Mouse (Mus musculus) lung, embryonic 16.5 days (tissue): Measurements from ENCODE around the gene H2-M10.6. TPM values are rescaled to one million over a fixed set of nuclear protein-coding genes. Genes with fewer than 3 reads are reported as not detected.

Source experiments
- ATAC-seq: fragments of 200-750 bp; cut with Nextera tagmentation; 2 replicates; pipeline ENCODE4 v1.8.0; 2017; ENCODE audit warnings: low read depth, mild to moderate bottlenecking, moderate library complexity
- H3K27ac ChIP-seq: fragments of 300-500 bp; sonication (generic); 2 replicates; pipeline ENCODE4 v1.5.1; 2014; ENCODE audit warnings: mild to moderate bottlenecking, control low read depth, low read length
- H3K27me3 ChIP-seq: fragments of 300-500 bp; sonication (generic); 2 replicates; pipeline ENCODE4 v1.6.1; 2014; ENCODE audit warnings: low read depth, low read length, mixed read lengths; ENCODE audit not compliant: control insufficient read depth, insufficient read depth
- H3K36me3 ChIP-seq: fragments of 300-500 bp; sonication (generic); 2 replicates; pipeline ENCODE4 v1.6.1; 2014; ENCODE audit warnings: low read length; ENCODE audit not compliant: control insufficient read depth, insufficient read depth
- H3K4me1 ChIP-seq: fragments of 300-500 bp; sonication (generic); replicated peaks from 2 replicates; pipeline ENCODE4 v1.6.1; 2014; ENCODE audit warnings: low read length, mixed read lengths; ENCODE audit not compliant: control insufficient read depth, insufficient read depth
- H3K4me2 ChIP-seq: fragments of 300-500 bp; sonication (generic); 2 replicates; pipeline ENCODE4 v1.6.1; 2014; ENCODE audit warnings: low read depth, low read length, control low read depth
- H3K4me3 ChIP-seq: fragments of 300-500 bp; sonication (generic); 2 replicates; pipeline ENCODE4 v1.5.1; 2014; ENCODE audit warnings: mild to moderate bottlenecking, low read length, control low read depth
- H3K9ac ChIP-seq: fragments of 300-500 bp; sonication (generic); 2 replicates; pipeline ENCODE4 v1.6.1; 2014; ENCODE audit warnings: low read length, control low read depth
- H3K9me3 ChIP-seq: fragments of 300-500 bp; sonication (generic); 2 replicates; pipeline ENCODE4 v1.6.1; 2016; ENCODE audit warnings: low read length; ENCODE audit not compliant: control insufficient read depth
- WGBS: fragments of 180-500 bp; shearing (Covaris S2); extraction: QIAGEN DNeasy Blood & Tissue Kit; methylation state at CpG from one replicate; pipeline ENCODE4 v1.1.7; 2014; 5-methylcytosine and 5-hydroxymethylcytosine counted together
- polyA plus RNA-seq: library from polyadenylated mRNA; unstranded; fragments of >200 nt; fragmentation: Nextera tagmentation; extraction: Ambion mirVana; gene quantifications from 2 replicates; pipeline ENCODE4 v1.2.1, GENCODE M21; 2015

Gene H2-M10.6
- polyA plus RNA-seq, 1 experiment from 2014 or later: not detected

DNA sequence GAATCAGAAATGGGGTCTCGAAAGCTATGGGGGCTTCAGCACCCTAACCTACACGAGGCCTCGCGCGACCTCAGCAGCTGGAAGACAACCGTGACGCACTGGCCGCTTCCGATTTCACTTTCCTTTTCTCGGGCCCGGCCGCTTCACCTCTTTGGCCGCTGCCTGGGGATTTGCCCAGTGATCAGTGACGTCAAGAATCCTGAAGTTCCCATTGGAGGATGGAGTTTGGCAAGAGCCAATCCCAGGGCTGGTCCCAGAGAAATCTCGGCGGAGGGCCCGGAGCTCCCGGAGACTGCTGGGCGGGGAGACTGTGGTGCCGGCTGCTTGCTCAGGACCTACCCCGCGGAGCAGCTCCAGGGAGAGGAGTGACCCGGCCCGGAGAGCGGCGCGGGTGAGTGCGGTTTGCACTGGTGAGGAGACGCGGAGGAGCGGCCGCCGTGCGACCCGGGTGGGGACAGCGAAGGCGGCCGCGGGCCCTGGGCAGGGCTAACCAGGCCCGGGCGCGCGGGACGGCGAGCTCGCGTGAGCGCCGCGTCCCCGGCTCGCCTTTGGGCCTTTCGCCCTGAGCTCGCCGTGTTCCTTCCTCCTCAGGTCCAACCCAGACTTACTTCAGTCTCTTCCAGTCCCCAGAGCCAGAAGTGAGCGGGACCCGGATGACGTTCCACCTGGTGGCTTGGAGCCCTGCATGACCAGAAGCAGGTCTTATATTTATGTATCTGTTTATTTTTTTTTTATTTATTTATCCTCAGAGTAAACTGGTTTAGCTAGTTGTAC, 25.1 kb downstream of the H2-M10.6 start, which contains the start of gene Trim26:
Gene Trim26 (plus strand): TSS at position 261 of the 774 bp plus-strand sequence.
- Histone ChIP-seq H3K27me3 (no peaks in the 10 kb centered on the region), H3K9ac (peak within 1 kb of the TSS; percentile 92), H3K9me3 (no peaks in the 10 kb centered on the region), H3K4me3 (peak within 1 kb of the TSS; percentile 77), H3K4me1 (peaks cover 13% of the 10 kb centered on the region; the same call in 1 of the 2 replicates), H3K4me2 (peak within 1 kb of the TSS; percentile 70), H3K36me3 (no peaks in the 10 kb centered on the region), H3K27ac (peak within 1 kb of the TSS; percentile 94)
- ATAC-seq: peak; percentile 99
- WGBS: under 1% methylated on average over 58 of the region's 58 CpGs

DNA sequence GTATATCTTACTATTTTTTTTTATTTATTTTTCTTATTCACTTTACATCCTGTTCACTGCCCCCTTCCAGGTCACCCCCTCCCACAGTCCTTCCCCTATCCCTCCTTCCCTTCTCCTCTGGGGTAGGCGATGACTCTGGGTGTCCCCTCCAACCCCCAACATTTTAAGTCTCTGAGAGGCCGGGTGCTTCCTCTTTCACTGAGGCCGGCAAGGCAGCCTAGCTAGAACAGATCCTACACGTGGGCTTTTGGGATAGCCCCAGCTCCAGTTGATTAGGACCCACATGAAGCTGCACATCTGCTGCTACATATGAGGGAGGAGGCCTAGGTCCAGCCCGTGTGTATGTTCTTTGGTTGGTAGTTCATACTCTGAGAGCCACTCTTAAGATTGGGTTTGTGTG, 27.0 kb downstream of the H2-M10.6 start:
- H3K9ac ChIP-seq: no peak overlapping the region
- H3K4me3 ChIP-seq: no peak overlapping the region
- ATAC-seq: no peak
- WGBS: 76% methylated on average over 5 of the region's 5 CpGs
- H3K36me3 ChIP-seq: no peaks in the 10 kb centered on the region
- H3K9me3 ChIP-seq: no peaks in the 10 kb centered on the region
- H3K27me3 ChIP-seq: no peaks in the 10 kb centered on the region
- H3K4me2 ChIP-seq: no peak overlapping the region
- no peak overlapping the region for H3K27ac ChIP-seq
- H3K4me1 ChIP-seq: peaks cover 16% of the 10 kb centered on the region; the same call in 1 of the 2 replicates

GRCm38 (mm10) chr17:36839931-36840330, 28.0 kb downstream of the H2-M10.6 start:
- H3K9ac ChIP-seq: no peak overlapping the region
- WGBS: 69% methylated on average over 3 of the region's 3 CpGs

GRCm38 (mm10) chr17:36840961-36841445, 29.0 kb downstream of the H2-M10.6 start:
- Histone ChIP-seq H3K4me2 (no peak overlapping the region), H3K36me3 (no peaks in the 10 kb centered on the region), H3K27ac (no peak overlapping the region), H3K9me3 (no peaks in the 10 kb centered on the region), H3K9ac (no peak overlapping the region), H3K4me3 (no peak overlapping the region), H3K4me1 (peaks cover 15% of the 10 kb centered on the region; the same call in 1 of the 2 replicates), H3K27me3 (no peaks in the 10 kb centered on the region)
- ATAC-seq: no peak

More at GRCm38 (mm10) chr17:36839931-36840330, 28.0 kb downstream of the H2-M10.6 start:
- Histone ChIP-seq H3K4me1 (peaks cover 19% of the 10 kb centered on the region; the same call in 1 of the 2 replicates), H3K27me3 (no peaks in the 10 kb centered on the region), H3K9me3 (no peaks in the 10 kb centered on the region), H3K4me3 (no peak overlapping the region), H3K36me3 (no peaks in the 10 kb centered on the region), H3K27ac (no peak overlapping the region), H3K4me2 (no peak overlapping the region)
- ATAC-seq: no peak

DNA sequence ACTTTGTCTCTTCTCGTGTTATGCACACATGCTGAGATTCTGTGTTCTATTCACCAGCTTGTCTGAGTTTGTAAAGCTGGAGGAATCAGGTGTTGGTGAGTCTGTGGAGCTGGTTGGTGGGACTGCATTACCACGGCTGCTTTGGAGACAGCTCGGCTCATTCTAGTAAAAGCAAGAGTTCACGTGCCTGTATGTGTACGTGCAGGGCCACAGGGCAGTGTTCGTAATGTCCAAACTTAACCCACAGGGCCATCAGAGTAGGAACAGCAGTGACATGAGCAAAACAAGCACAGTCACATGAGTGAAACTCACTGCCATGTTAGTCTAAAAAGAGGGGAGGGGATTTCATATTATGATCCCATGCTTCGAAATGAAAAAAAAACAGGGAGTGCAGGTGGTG, 31.7 kb downstream of the H2-M10.6 start:
- no peak overlapping the region for H3K4me2 ChIP-seq
- no peaks in the 10 kb centered on the region for H3K9me3 ChIP-seq
- WGBS: 77% methylated on average over 7 of the region's 7 CpGs
- H3K4me1 ChIP-seq: peaks cover 6% of the 10 kb centered on the region; the same call in 1 of the 2 replicates
- H3K9ac ChIP-seq: no peak overlapping the region
- no peak overlapping the region for H3K4me3 ChIP-seq
- H3K27ac ChIP-seq: no peak overlapping the region
- H3K36me3 ChIP-seq: no peaks in the 10 kb centered on the region
- ATAC-seq: no peak
- H3K27me3 ChIP-seq: no peaks in the 10 kb centered on the region

- H3K27ac ChIP-seq: no peak overlapping the region
- no peaks in the 10 kb centered on the region for H3K9me3 ChIP-seq
- no peak overlapping the region for H3K4me3 ChIP-seq
- H3K4me2 ChIP-seq: no peak overlapping the region
- no peak for ATAC-seq
- H3K4me1 ChIP-seq: peaks cover 6% of the 10 kb centered on the region; the same call in 1 of the 2 replicates
- no peaks in the 10 kb centered on the region for H3K27me3 ChIP-seq
- H3K36me3 ChIP-seq: no peaks in the 10 kb centered on the region
- H3K9ac ChIP-seq: no peak overlapping the region
Measured at GRCm38 (mm10) chr17:36844286-36844719, 32.3 kb downstream of the H2-M10.6 start.

DNA sequence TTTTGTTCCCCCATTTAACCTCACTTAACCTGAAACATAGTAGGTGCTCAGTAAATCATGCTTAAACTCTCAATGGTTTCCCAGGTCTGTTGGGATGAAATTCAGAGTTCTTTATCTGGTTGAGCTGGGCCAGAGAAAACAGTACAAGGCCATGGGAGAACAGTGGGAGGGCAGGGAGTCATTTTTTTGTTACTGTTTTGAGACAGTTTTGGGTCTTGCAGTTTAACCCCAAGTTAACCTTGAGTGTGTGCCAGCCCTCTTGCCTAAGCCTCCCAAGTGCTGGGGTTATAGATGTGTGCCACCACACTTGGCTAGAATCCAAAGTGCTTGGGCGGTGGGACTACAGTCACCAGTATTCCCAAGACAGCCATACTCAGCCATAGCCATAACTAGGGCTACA, 32.8 kb downstream of the H2-M10.6 start:
- no peak for ATAC-seq
- H3K9ac ChIP-seq: no peak overlapping the region
- no peak overlapping the region for H3K4me2 ChIP-seq
- no peaks in the 10 kb centered on the region for H3K9me3 ChIP-seq
- no peak overlapping the region for H3K27ac ChIP-seq
- peaks cover 6% of the 10 kb centered on the region; the same call in 1 of the 2 replicates for H3K4me1 ChIP-seq
- H3K36me3 ChIP-seq: no peaks in the 10 kb centered on the region
- H3K27me3 ChIP-seq: no peaks in the 10 kb centered on the region
- 45% methylated on average over 1 of the region's 1 CpGs for WGBS
- H3K4me3 ChIP-seq: no peak overlapping the region

GRCm38 (mm10) chr17:36848911-36849310, 36.9 kb downstream of the H2-M10.6 start:
- Histone ChIP-seq H3K9ac (no peak overlapping the region), H3K27ac (no peak overlapping the region), H3K36me3 (peaks cover 5% of the 10 kb centered on the region; the same call in 1 of the 2 replicates), H3K27me3 (no peaks in the 10 kb centered on the region), H3K4me1 (peaks cover 11% of the 10 kb centered on the region; the same call in 1 of the 2 replicates), H3K4me2 (no peak overlapping the region), H3K9me3 (no peaks in the 10 kb centered on the region), H3K4me3 (no peak overlapping the region)
- 79% methylated on average over 5 of the region's 5 CpGs for WGBS
- ATAC-seq: no peak

DNA sequence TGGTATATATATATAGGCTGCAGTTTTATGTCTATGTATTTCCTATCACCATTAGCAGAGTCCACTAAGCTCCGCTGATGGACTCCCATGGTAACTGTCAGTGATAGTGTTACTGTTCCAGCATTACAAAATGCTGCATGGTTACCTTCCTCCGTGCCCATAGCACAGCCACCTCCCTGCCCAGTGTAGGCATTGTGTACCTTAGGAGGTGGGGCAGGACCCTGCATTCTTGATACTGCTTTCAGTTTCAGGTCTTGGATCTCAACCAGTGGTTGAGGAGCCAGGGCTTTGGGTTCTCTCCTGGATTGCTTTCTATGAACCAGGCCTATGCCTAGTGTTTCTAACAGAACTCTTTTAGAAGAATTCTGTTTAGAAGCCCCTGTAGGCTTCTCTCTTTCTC, 38.0 kb downstream of the H2-M10.6 start:
- ATAC-seq: peak; percentile 72

More for the DNA sequence above, 38.0 kb downstream of the H2-M10.6 start:
- no peak overlapping the region for H3K4me2 ChIP-seq
- H3K27ac ChIP-seq: no peak overlapping the region
- H3K4me1 ChIP-seq: peaks cover 7% of the 10 kb centered on the region; the same call in 1 of the 2 replicates
- no peak overlapping the region for H3K9ac ChIP-seq
- 76% methylated on average over 2 of the region's 2 CpGs for whole genome bisulfite sequencing
- no peaks in the 10 kb centered on the region for H3K27me3 ChIP-seq
- no peak overlapping the region for H3K4me3 ChIP-seq
- peaks cover 10% of the 10 kb centered on the region for H3K36me3 ChIP-seq
- H3K9me3 ChIP-seq: no peaks in the 10 kb centered on the region
